In the genomic region with DNA sequence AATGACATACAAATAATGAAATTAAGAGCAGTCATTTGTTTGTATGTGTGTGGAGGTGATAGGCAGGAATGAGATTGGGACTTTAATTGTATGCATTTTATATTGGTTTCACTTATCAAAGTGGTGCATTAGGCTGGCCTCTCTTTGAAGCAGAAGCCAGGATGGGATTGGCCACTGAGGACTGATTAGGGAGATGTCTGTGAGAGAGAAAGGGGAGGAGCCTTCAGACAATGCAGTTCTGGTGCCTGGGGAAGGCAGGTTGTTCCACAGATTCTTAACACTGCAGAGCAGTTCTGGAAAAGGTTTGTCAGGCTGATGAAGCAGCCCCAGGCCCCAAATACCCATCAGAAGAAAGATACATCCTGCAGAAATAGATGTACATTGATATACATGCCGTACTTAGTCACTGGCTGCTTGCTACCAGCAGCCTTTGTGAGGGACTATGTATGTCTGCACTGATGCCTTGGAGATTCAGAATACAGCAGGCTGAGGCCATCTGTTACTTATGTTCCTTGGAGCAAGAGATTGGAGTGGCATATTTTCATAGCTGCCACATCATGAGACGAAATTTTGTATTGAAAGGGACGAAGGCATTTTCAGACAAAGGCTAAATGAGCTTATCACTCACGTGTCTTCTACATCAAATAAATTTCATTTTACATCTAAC, we compare ENCODE assay signal across 10 mouse cellular contexts. TPM values are rescaled to one million over a fixed set of nuclear protein-coding genes. Genes with fewer than 3 reads are reported as not detected.
A peak's percentile ranks its signal among the peaks of the same experiment; 100 is the strongest.
DNase-seq lines count a peak whose midpoint lies in the region; ATAC-seq and TF ChIP-seq lines count a peak whose summit lies in the region.
"Had no signal": no experiment of that assay in that cellular context is flagged by ENCODE, and none has a peak within 500 bp of the region (broad histone marks: within the 10 kb centered on the region; RNA-seq: fewer than 3 reads in every experiment).

No protein-coding gene starts in this region.

- 82% methylated on average over 4 of the region's 4 CpGs for WGBS in forebrain, embryonic 12.5 days
- WGBS in kidney, embryonic 14.5 days: 86% methylated on average over 4 of the region's 4 CpGs
- 84% methylated on average over 4 of the region's 4 CpGs for WGBS in intestine, embryonic 16.5 days

- ATAC-seq in forebrain, embryonic 12.5 days (ENCODE audit: low FRiP score): peak; percentile 67; the same call in 1 of the 2 replicates
- no peak for ATAC-seq in kidney, embryonic 14.5 days (ENCODE audit: low FRiP score, low TSS enrichment)
- no peak for ATAC-seq in intestine, embryonic 16.5 days
- ATAC-seq: liver, embryonic 12.5 days had no signal

- H3K9me3 ChIP-seq in forebrain, embryonic 12.5 days: no peaks in the 10 kb centered on the region
- H3K9me3 ChIP-seq in kidney, embryonic 14.5 days (ENCODE audit: control insufficient read depth, low read length): no peaks in the 10 kb centered on the region
- no peaks in the 10 kb centered on the region for H3K9me3 ChIP-seq in intestine, embryonic 16.5 days (ENCODE audit: control insufficient read depth, low read length)
- H3K9me3 ChIP-seq: liver, embryonic 12.5 days had no signal

- no peaks in the 10 kb centered on the region for H3K4me1 ChIP-seq in forebrain, embryonic 12.5 days
- H3K4me1 ChIP-seq in kidney, embryonic 14.5 days (ENCODE audit: control insufficient read depth, insufficient read depth, low read length): no peaks in the 10 kb centered on the region
- no peaks in the 10 kb centered on the region for H3K4me1 ChIP-seq in intestine, embryonic 16.5 days (ENCODE audit: control insufficient read depth, insufficient read depth, low read length)
- H3K4me1 ChIP-seq: liver, embryonic 12.5 days had no signal

- H3K9ac ChIP-seq in forebrain, embryonic 12.5 days: no peak overlapping the region
- H3K9ac ChIP-seq in kidney, embryonic 14.5 days (ENCODE audit: low read depth, low read length): no peak overlapping the region
- H3K9ac ChIP-seq in intestine, embryonic 16.5 days (ENCODE audit: low read depth, low read length): no peak overlapping the region
- H3K9ac ChIP-seq: liver, embryonic 12.5 days had no signal

- peak overlapping the region; percentile 18; the same call in 1 of the 2 replicates for H3K27ac ChIP-seq in left cerebral cortex, adult 2 months
- H3K27ac ChIP-seq in forebrain, embryonic 12.5 days: peak overlapping the region; percentile 65
- no peak overlapping the region for H3K27ac ChIP-seq in kidney, embryonic 14.5 days (ENCODE audit: low read depth, low read length)
- H3K27ac ChIP-seq in intestine, embryonic 16.5 days (ENCODE audit: low read length): no peak overlapping the region
- H3K27ac ChIP-seq: liver, embryonic 12.5 days had no signal

- H3K27me3 ChIP-seq in forebrain, embryonic 12.5 days: no peaks in the 10 kb centered on the region
- no peaks in the 10 kb centered on the region for H3K27me3 ChIP-seq in kidney, embryonic 14.5 days (ENCODE audit: control insufficient read depth, insufficient read depth, low read length)
- no peaks in the 10 kb centered on the region for H3K27me3 ChIP-seq in intestine, embryonic 16.5 days (replicated peaks; ENCODE audit: control insufficient read depth, insufficient read depth, low read length)
- H3K27me3 ChIP-seq: liver, embryonic 12.5 days had no signal

- no peak overlapping the region for H3K4me3 ChIP-seq in left cerebral cortex, adult 2 months
- H3K4me3 ChIP-seq in forebrain, embryonic 12.5 days (replicated peaks): no peak overlapping the region
- no peak overlapping the region for H3K4me3 ChIP-seq in kidney, embryonic 14.5 days (ENCODE audit: low read length)
- H3K4me3 ChIP-seq in intestine, embryonic 16.5 days (ENCODE audit: low read length): no peak overlapping the region
- H3K4me3 ChIP-seq: liver, embryonic 12.5 days had no signal

- no peak for DNase-seq in left cerebral cortex, adult 2 months (ENCODE audit: extremely low spot score in 1 of 2, low spot score in 2 of 2)
- no peak for DNase-seq in left cerebral cortex, postnatal 36 days (ENCODE audit: low spot score in 2 of 2)
- DNase-seq in left cerebral cortex, postnatal 4 days: peak; percentile 10
- DNase-seq in right cerebral cortex, postnatal 4 days: peak; percentile 1
- no peak for DNase-seq in gastrocnemius, adult 18-20 months (ENCODE audit: low spot score)
- DNase-seq: kidney, adult 2 months had no signal

- no peaks in the 10 kb centered on the region for H3K36me3 ChIP-seq in forebrain, embryonic 12.5 days (replicated peaks)
- no peaks in the 10 kb centered on the region for H3K36me3 ChIP-seq in kidney, embryonic 14.5 days (ENCODE audit: control insufficient read depth, insufficient read depth, low read length)
- no peaks in the 10 kb centered on the region for H3K36me3 ChIP-seq in intestine, embryonic 16.5 days (ENCODE audit: control insufficient read depth, insufficient read depth, low read length)
- H3K36me3 ChIP-seq: liver, embryonic 12.5 days had no signal

- no peak for TF ChIP-seq CTCF in left cerebral cortex, adult 2 months (IDR thresholded peaks at IDR 0.05)

- intact Hi-C loops in left cerebral cortex, adult 2 months (cut with DNase I): no loop called here
- intact Hi-C loops in left cerebral cortex, postnatal 36 days (cut with DNase I): no loop called here
- intact Hi-C loops in left cerebral cortex, postnatal 4 days (cut with DNase I): no loop called here

- no peak overlapping the region for H3K4me2 ChIP-seq in forebrain, embryonic 12.5 days
- H3K4me2 ChIP-seq in kidney, embryonic 14.5 days (replicated peaks; ENCODE audit: low read depth, low read length): no peak overlapping the region
- no peak overlapping the region for H3K4me2 ChIP-seq in intestine, embryonic 16.5 days (ENCODE audit: low read depth, low read length)
- H3K4me2 ChIP-seq: liver, embryonic 12.5 days had no signal

RNA-seq across cellular contexts. Expression of a gene that starts 29.9 kb away (rescaled TPM):
- total RNA-seq in left cerebral cortex, adult 2 months (2021): 10 to 100 TPM; 75.6 to 86.4 TPM
- 10 to 100 TPM; 73.2 to 74.7 TPM for total RNA-seq in left cerebral cortex, postnatal 36 days (2021)
- polyA plus RNA-seq in forebrain, embryonic 12.5 days (2016; fragmentation: Nextera tagmentation; extraction: Ambion mirVana): 21.8 and 24.9 TPM in 2 replicates
- 10 to 100 TPM; 58.0 to 59.1 TPM for total RNA-seq in left cerebral cortex, postnatal 4 days (2021)
- 14.1 and 22.1 TPM in 2 replicates for polyA plus RNA-seq in kidney, embryonic 14.5 days (2014; fragmentation: Nextera tagmentation; extraction: Ambion mirVana)
- polyA plus RNA-seq in intestine, embryonic 16.5 days (2015; fragmentation: Nextera tagmentation; extraction: Ambion mirVana): 6.9 and 8.1 TPM in 2 replicates
- total RNA-seq in gastrocnemius, adult 18-20 months (2021): 10 to 100 TPM; 22.4 to 25.2 TPM

Comparison
In these comparisons a context has a peak if more than half of its experiments do, and no peak if none do; other contexts are left out.
1. DNase-seq: peak in left cerebral cortex, postnatal 4 days (single experiment) and right cerebral cortex, postnatal 4 days (single experiment); none in left cerebral cortex, adult 2 months (0 of 2), left cerebral cortex, postnatal 36 days (0 of 2) and gastrocnemius, adult 18-20 months (single experiment).
2. H3K27ac ChIP-seq: peak in left cerebral cortex, adult 2 months (single experiment) and forebrain, embryonic 12.5 days (single experiment); none in kidney, embryonic 14.5 days (single experiment) and intestine, embryonic 16.5 days (single experiment).